Mouse (Mus musculus) heart, adult 18-20 months (tissue): ENCODE data around the gene Mrpl2. TPM values are rescaled to one million over a fixed set of nuclear protein-coding genes. Genes with fewer than 3 reads are reported as not detected.
A peak's percentile ranks its signal among the peaks of the same experiment; 100 is the strongest.

Experiments used
- DNase-seq, 2 experiments: peaks; one replicate each; pipeline ENCODE4 v3.0.0; 2021 to 2022; ENCODE audit warnings: mixed read lengths in 1 of 2
- long read RNA-seq, 2 experiments: library from polyadenylated mRNA; stranded (forward); transcript quantifications; one replicate each; pipeline ENCODE4 v2.0.0; 2021
- total RNA-seq, 2 experiments: library from RNA; stranded (reverse); gene quantifications; 2 replicates each; pipeline ENCODE4 v1.2.3; 2021

Gene Mrpl2
- total RNA-seq, result 100 to 1,000 TPM; 136 to 141 TPM
- long read RNA-seq, experiment 1, transcript Mrpl2-201 (7 exons, 1,031 nt), result major isoform, 108 of 117 reads
- long read RNA-seq, experiment 1, partial matches to known transcripts, result 3 of 117 reads
- long read RNA-seq, experiment 1, other reads (novel, unspliced or antisense), result 3 of 117 reads
- long read RNA-seq, experiment 2, transcript Mrpl2-201 (7 exons, 1,031 nt), result major isoform, 55 of 61 reads
- long read RNA-seq, experiment 2, partial matches to known transcripts, result 3 of 61 reads
- long read RNA-seq, experiment 2, other reads (novel, unspliced or antisense), result 2 of 61 reads

- DNase-seq, result peak; percentile 98 to 99
These were observed at the start of gene Mrpl2, which contains the start of gene Klc4 for GRCm38 (mm10) chr17:46645561-46646321. TSS of gene Mrpl2 (plus strand) at chr17:46646229. TSS of gene Klc4 (minus strand) at chr17:46646022.

DNA sequence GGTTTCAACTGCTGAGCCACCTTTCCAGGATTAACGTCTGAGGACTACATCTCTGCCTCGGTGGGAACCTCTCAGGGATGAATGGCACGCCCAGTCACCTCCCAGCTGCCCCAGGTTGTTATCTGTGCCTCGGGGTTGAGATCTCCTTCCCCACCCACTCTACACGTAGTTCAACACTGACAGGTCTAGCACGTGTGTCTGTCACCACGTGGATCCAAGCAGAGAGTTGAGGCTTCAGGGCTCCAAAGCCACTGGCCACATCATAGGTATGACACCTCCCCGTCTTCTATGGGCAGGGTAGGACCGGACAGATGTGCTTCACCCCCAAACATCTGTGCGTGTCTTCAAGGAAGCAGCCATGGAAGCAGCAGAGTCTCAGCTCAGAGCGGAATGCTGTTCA, 48.1 kb upstream of the Mrpl2 start:
- no peak for DNase-seq

GRCm38 (mm10) chr17:46598963-46599362, 47.1 kb upstream of the Mrpl2 start:
- DNase-seq, result no peak

- no peak for DNase-seq
These were observed 45.5 kb upstream of the Mrpl2 start for GRCm38 (mm10) chr17:46600569-46600968.

DNA sequence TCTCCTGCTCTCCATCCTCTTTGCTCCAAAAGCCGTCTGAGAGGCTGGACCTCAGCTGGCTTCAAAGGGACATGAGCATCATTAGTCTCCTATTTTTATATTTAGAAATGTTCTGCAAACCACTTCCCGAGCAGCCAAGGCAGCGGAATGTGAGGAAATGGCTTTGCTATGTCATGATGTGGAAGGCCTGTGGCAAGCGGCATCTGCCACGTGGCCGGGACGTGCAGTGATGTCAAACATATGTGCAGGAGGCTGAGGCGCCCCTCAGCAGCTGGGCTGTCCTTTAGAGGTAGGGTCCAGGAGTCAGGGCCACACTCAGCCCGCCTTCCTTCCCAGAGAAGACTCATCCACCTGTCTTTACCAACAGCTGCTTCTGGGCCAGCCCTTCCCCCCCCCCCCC, 43.8 kb upstream of the Mrpl2 start:
- no peak for DNase-seq

GRCm38 (mm10) chr17:46603229-46603628, 42.8 kb upstream of the Mrpl2 start:
- DNase-seq, result no peak

- no peak for DNase-seq
These were observed 40.9 kb upstream of the Mrpl2 start for GRCm38 (mm10) chr17:46605126-46605525.

GRCm38 (mm10) chr17:46605987-46606386, 40.0 kb upstream of the Mrpl2 start:
- no peak for DNase-seq

- peak; percentile 47 to 52 for DNase-seq
These were observed 36.1 kb upstream of the Mrpl2 start for GRCm38 (mm10) chr17:46609721-46610514.

- no peak for DNase-seq
These were observed 34.7 kb upstream of the Mrpl2 start for GRCm38 (mm10) chr17:46611316-46611715.

DNA sequence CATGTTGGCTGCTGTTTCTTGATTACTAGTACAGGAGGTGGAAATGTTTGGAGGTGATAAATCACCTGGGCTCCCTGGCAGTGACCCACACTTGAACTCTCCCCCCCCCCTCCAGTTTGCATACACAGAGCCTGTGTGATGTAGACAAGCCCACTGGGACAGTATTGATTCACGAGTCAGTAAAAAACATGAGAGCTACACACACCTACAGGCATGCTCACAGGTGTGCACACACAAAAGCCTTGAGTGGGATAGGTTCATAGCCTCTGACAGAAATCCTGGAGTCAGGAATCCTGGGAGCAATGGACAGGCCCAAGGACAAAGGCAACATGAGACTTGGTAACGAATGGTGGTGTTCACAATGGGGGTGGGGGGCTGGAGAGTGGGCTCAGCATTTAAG, 33.8 kb upstream of the Mrpl2 start:
- no peak for DNase-seq

DNA sequence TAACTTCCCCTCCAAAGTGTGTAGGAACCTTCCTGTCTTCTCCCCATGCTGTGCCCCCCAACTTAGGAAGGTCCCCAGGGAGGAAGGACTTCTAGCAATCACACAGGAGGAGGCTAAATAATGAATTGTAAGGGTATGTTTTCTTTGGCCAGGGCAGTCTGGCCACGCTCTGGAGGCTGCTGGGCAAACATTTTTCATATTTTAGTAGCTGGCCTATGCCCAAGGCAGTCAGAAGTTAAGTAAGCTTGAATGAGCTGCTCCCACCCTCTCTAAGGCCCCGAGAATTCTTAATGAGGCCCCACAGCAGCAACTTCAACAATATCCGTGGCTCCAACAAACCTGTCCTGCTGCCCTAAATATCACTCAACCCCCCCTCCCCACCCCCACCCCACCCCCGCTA, 33.2 kb upstream of the Mrpl2 start:
- DNase-seq, result peak in 1 of 2 experiments; percentile 32

- no peak for DNase-seq
These were observed 32.8 kb upstream of the Mrpl2 start for GRCm38 (mm10) chr17:46613229-46613628.

- DNase-seq, result no peak
These were observed 28.2 kb upstream of the Mrpl2 start for GRCm38 (mm10) chr17:46617799-46618198.

DNA sequence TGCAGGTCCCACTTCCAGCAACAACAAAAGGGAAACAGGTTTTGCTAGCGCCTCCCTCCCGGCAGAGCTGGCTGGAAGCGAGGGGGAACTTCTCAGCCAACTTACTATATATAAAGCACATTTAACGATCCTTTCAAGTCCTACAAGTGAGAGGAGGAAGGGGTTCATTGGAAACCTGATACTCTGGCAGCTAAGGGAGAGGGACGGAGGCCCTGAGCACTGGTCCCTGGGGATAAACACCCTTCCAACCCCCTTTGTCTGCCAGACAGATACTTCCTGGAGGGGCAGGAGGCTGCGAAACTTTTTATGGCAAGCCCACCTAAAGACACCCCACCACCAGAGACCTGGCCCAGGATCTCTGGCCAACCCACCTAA, 27.6 kb upstream of the Mrpl2 start:
- DNase-seq, result no peak

DNA sequence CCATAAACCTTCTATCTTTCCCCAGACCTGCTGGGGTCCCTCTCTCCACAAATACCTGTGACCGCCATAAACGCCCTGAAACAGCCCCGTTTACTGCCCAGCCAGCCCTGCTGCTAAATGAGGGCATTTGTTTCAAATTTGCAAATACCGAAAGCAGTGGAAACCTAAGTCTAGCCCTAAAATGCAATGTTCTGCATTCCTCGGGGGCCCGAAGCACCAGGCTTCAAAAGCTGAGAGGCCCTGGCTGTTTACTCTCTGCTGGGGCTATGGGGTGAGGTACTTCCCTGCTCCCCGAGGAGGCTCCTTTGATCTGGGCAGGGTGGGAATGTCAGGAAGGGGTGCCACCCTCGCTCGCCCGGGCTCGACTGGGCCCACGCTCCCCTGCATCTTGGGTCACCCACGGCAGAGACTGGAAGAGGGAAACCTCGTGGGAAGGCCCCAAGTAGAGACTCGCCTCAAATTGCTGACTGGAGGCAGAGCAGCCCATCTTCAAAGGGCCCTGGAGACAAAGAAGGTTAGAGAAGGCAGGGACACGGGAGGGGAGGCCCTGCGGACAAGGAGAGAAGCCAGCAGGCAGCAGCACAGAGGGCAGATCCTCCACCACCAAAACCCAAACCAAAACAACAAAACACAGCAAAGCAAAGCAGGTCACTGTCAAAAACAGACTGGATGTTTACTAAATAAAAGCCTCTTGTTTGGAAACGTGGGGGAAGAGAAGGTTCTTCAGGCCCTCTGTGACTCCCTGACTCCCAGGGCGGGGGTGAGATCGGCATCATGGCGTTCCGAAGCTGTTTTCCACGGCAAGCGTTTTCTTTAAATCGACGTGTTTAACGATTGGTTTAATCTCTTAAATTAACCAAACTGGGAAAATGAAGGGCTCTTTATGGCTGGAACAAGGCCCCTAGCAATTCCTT, 27.0 kb upstream of the Mrpl2 start:
- DNase-seq, result no peak

- DNase-seq, result no peak
These were observed 26.2 kb upstream of the Mrpl2 start for GRCm38 (mm10) chr17:46619683-46620357.

DNA sequence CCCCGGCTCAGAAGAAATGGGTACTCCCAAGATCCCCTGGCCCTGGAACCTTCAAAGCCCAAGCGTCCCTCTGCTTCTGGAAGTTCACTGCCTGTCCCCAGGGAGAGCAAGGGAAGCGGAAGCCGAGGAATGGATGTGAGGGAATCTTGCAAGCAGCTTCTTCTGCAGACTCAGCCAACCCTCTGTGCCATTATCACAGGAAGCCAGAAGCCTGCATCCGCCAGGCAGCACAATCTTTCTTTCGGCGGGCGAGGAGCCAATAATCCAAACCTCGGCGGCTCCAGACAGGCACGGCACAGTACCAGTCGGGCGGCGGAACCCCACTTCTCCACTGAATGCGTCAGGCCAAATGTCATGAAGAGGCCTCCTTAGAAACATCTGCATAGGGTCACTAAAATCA, 24.7 kb upstream of the Mrpl2 start:
- peak; percentile 66 to 68 for DNase-seq

- DNase-seq, result no peak
These were observed 23.8 kb upstream of the Mrpl2 start for GRCm38 (mm10) chr17:46622269-46622668.

- peak; percentile 39 to 52 for DNase-seq
These were observed 22.0 kb upstream of the Mrpl2 start for GRCm38 (mm10) chr17:46623819-46624557.
